Mouse (Mus musculus): ENCODE data around the gene Sgtb. TPM values are rescaled to one million over a fixed set of nuclear protein-coding genes. Genes with fewer than 3 reads are reported as not detected.

Sgtb gene
- polyA plus RNA-seq, 1 experiment, result 0.16 TPM

GRCm38 (mm10) chr13:104122078-104122840 is 12.7 kb downstream of the Sgtb start:
- Histone ChIP-seq H3K27ac (ENCODE audit: insufficient read depth, low read length) (no peak overlapping the region), H3K27me3 (ENCODE audit: control insufficient read depth, insufficient read depth, low read length) (0 out of 2 replicates have a peak, but pooled peaks cover 2% of the 10 kb centered on the region), H3K4me3 (ENCODE audit: extremely low read depth, insufficient read depth, insufficient read length) (no peak overlapping the region), H3K4me1 (ENCODE audit: control insufficient read depth, insufficient read depth, insufficient read length) (no peaks in the 10 kb centered on the region), H3K36me3 (ENCODE audit: control insufficient read depth, insufficient read depth, low read length) (no peaks in the 10 kb centered on the region)
- WGBS, result 83% methylated on average over 17 of the region's 17 CpGs
- no peak for DNase-seq (ENCODE audit: low read depth in 1 of 2, low spot score in 2 of 2)
- TF ChIP-seq CTCF (IDR thresholded peaks at IDR 0.05; ENCODE audit: extremely low read depth, insufficient read depth, insufficient read length, insufficient replicate concordance) (no peak), POLR2A (IDR thresholded peaks at IDR 0.05; ENCODE audit: low read depth, low read length) (no peak)

DNA sequence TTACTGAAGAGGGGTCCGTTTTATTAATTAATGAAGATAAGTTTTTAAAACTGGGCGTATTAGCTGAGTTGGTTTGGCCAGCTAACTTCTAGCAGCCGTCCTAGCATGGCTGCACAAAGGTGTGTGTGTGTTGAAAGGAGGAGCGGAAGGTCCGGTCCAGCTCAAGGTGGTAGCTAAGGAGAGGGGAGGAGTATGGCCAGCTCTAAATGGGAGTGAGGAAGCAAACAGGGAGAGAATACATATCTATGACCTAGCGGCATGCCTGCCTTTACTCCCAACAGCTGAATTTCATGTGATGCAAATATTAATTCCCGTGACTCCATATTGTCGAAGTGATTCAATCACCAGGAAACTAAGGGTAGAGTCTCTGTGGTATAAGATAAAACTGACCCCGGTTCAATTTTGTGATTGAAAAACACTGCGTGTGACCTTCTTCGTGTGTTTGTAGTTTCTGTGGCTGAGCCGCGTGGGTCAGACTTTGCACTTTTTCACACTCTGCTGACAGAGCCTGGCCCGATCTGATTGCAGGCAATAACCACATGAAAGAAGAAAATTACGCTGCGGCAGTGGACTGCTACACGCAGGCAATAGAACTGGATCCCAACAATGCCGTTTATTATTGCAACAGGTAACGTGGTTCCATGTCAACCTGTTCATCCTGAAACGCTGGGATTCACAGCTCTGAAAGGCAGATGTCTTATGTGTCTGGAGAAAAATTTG is 14.3 kb downstream of the Sgtb start:
- Histone ChIP-seq H3K27me3 (ENCODE audit: control insufficient read depth, insufficient read depth, low read length) (0 out of 2 replicates have a peak, but pooled peaks cover 2% of the 10 kb centered on the region), H3K36me3 (ENCODE audit: control insufficient read depth, insufficient read depth, low read length) (no peaks in the 10 kb centered on the region), H3K4me3 (ENCODE audit: extremely low read depth, insufficient read depth, insufficient read length) (no peak overlapping the region), H3K4me1 (ENCODE audit: control insufficient read depth, insufficient read depth, insufficient read length) (no peaks in the 10 kb centered on the region), H3K27ac (ENCODE audit: insufficient read depth, low read length) (no peak overlapping the region)
- WGBS, result 86% methylated on average over 20 of the region's 20 CpGs
- TF ChIP-seq CTCF (IDR thresholded peaks at IDR 0.05; ENCODE audit: extremely low read depth, insufficient read depth, insufficient read length, insufficient replicate concordance) (no peak), POLR2A (IDR thresholded peaks at IDR 0.05; ENCODE audit: low read depth, low read length) (no peak)
- no peak for DNase-seq (ENCODE audit: low read depth in 1 of 2, low spot score in 2 of 2)

DNA sequence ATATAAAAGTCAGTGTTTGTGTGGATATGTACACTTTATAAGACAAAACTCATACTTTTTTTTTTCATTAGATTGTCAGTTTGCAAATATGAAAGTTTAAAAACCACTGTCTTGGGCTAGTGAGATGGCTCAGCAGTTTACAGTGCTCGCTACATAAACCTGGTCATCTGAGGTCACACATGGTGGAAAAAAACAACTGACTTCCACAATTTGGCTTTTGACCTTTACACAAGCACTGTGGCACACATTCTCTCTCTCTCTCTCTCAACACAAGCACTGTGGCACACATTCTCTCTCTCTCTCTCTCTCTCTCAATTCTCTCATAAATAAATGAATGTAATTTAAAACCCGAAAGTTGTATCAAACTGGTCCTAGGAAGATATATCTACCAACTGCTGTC is 23.0 kb downstream of the Sgtb start:
- no peak for DNase-seq (ENCODE audit: low read depth in 1 of 2, low spot score in 2 of 2)
- no peak overlapping the region for H3K27ac ChIP-seq (ENCODE audit: insufficient read depth, low read length)
- no peak overlapping the region for H3K4me3 ChIP-seq (ENCODE audit: extremely low read depth, insufficient read depth, insufficient read length)
- H3K27me3 ChIP-seq (ENCODE audit: control insufficient read depth, insufficient read depth, low read length), result no peaks in the 10 kb centered on the region
- H3K36me3 ChIP-seq (ENCODE audit: control insufficient read depth, insufficient read depth, low read length), result no peaks in the 10 kb centered on the region
- WGBS, result 88% methylated on average over 2 of the region's 2 CpGs
- no peaks in the 10 kb centered on the region for H3K4me1 ChIP-seq (ENCODE audit: control insufficient read depth, insufficient read depth, insufficient read length)
- TF ChIP-seq POLR2A (IDR thresholded peaks at IDR 0.05; ENCODE audit: low read depth, low read length) (no peak), CTCF (IDR thresholded peaks at IDR 0.05; ENCODE audit: extremely low read depth, insufficient read depth, insufficient read length, insufficient replicate concordance) (no peak)

GRCm38 (mm10) chr13:104134510-104135085 is 25.1 kb downstream of the Sgtb start:
- TF ChIP-seq CTCF (IDR thresholded peaks at IDR 0.05; ENCODE audit: extremely low read depth, insufficient read depth, insufficient read length, insufficient replicate concordance) (no peak), POLR2A (IDR thresholded peaks at IDR 0.05; ENCODE audit: low read depth, low read length) (no peak)
- no peaks in the 10 kb centered on the region for H3K27me3 ChIP-seq (ENCODE audit: control insufficient read depth, insufficient read depth, low read length)
- H3K4me3 ChIP-seq (ENCODE audit: extremely low read depth, insufficient read depth, insufficient read length), result no peak overlapping the region
- DNase-seq (ENCODE audit: low read depth in 1 of 2, low spot score in 2 of 2), result no peak
- H3K4me1 ChIP-seq (ENCODE audit: control insufficient read depth, insufficient read depth, insufficient read length), result no peaks in the 10 kb centered on the region
- H3K27ac ChIP-seq (ENCODE audit: insufficient read depth, low read length), result no peak overlapping the region
- WGBS, result 94% methylated on average over 4 of the region's 4 CpGs
- H3K36me3 ChIP-seq (ENCODE audit: control insufficient read depth, insufficient read depth, low read length), result no peaks in the 10 kb centered on the region; the same call in 1 of the 2 replicates

GRCm38 (mm10) chr13:104139369-104140209 is 30.0 kb downstream of the Sgtb start:
- peak; percentile 67 to 77 for DNase-seq (ENCODE audit: low read depth in 1 of 2, low spot score in 2 of 2)
- H3K4me3 ChIP-seq (ENCODE audit: extremely low read depth, insufficient read depth, insufficient read length), result peak overlapping the region; percentile 31
- no peak overlapping the region for H3K27ac ChIP-seq (ENCODE audit: insufficient read depth, low read length)
- 27% methylated on average over 13 of the region's 13 CpGs for WGBS
- peak; percentile 75; the same call in 1 of the 2 replicates for TF ChIP-seq CTCF (IDR thresholded peaks at IDR 0.05; ENCODE audit: extremely low read depth, insufficient read depth, insufficient read length, insufficient replicate concordance)
- TF ChIP-seq POLR2A (IDR thresholded peaks at IDR 0.05; ENCODE audit: low read depth, low read length), result no peak
- H3K4me1 ChIP-seq (ENCODE audit: control insufficient read depth, insufficient read depth, insufficient read length), result no peaks in the 10 kb centered on the region
- H3K27me3 ChIP-seq (ENCODE audit: control insufficient read depth, insufficient read depth, low read length), result no peaks in the 10 kb centered on the region
- H3K36me3 ChIP-seq (ENCODE audit: control insufficient read depth, insufficient read depth, low read length), result peaks cover 7% of the 10 kb centered on the region

DNA sequence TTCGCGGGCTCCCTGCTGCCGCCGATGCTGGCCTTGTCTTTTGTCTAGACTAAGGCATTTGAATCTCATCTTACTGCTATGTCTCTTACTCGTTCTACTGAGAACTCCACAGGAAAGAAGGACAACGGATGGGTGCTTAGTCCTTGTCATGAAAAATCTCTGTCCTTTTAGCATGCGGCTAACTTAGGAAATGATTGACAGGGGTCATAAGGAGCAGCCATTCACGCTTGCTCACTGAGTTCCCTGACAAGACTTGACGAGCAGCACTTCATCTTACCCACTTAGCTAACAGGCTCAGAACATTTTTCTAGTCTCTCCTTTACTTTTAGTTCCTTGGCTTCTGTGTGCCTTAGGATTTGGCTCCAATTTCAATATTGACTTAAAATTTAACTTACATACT is 35.3 kb downstream of the Sgtb start:
- Histone ChIP-seq H3K4me1 (ENCODE audit: control insufficient read depth, insufficient read depth, insufficient read length) (no peaks in the 10 kb centered on the region), H3K27ac (ENCODE audit: insufficient read depth, low read length) (no peak overlapping the region), H3K36me3 (ENCODE audit: control insufficient read depth, insufficient read depth, low read length) (peaks cover 23% of the 10 kb centered on the region), H3K4me3 (ENCODE audit: extremely low read depth, insufficient read depth, insufficient read length) (no peak overlapping the region), H3K27me3 (ENCODE audit: control insufficient read depth, insufficient read depth, low read length) (no peaks in the 10 kb centered on the region)
- no peak for DNase-seq (ENCODE audit: low read depth in 1 of 2, low spot score in 2 of 2)
- TF ChIP-seq POLR2A (IDR thresholded peaks at IDR 0.05; ENCODE audit: low read depth, low read length) (no peak), CTCF (IDR thresholded peaks at IDR 0.05; ENCODE audit: extremely low read depth, insufficient read depth, insufficient read length, insufficient replicate concordance) (no peak)
- WGBS, result 96% methylated on average over 9 of the region's 9 CpGs
